Mouse (Mus musculus) stomach, embryonic 15.5 days (tissue): ENCODE measurements around the gene Sparc. TPM values are rescaled to one million over a fixed set of nuclear protein-coding genes. Genes with fewer than 3 reads are reported as not detected.

Experiments
- polyA plus RNA-seq: library from polyadenylated mRNA; unstranded; fragments of >200 nt; fragmentation: Nextera tagmentation; extraction: Ambion mirVana; gene quantifications from 2 replicates; pipeline ENCODE4 v1.2.1, GENCODE M21; 2015

The Sparc gene
- polyA plus RNA-seq, 1 experiment from 2014 or later: 1,927 TPM

Other genes starting within 250 kb of the Sparc start
- 0.66 and 2.0 TPM in 2 replicates for gene Slc36a2, start 238.1 kb downstream of the Sparc start, polyA plus RNA-seq
- gene Slc36a1, start 218.8 kb downstream of the Sparc start, polyA plus RNA-seq: 2.1 and 2.7 TPM in 2 replicates
- 0.62 and 0.69 TPM in 2 replicates for gene Fat2, start 86.6 kb downstream of the Sparc start, polyA plus RNA-seq
- 385 and 409 TPM in 2 replicates for gene Atox1, start 38.1 kb upstream of the Sparc start, polyA plus RNA-seq
- gene G3bp1, start 46.5 kb upstream of the Sparc start, polyA plus RNA-seq: 145 and 163 TPM in 2 replicates
- not detected in 2 replicates for gene Glra1, start 185.0 kb upstream of the Sparc start, polyA plus RNA-seq